Mouse (Mus musculus): ENCODE results near the gene Gm20388. TPM values are rescaled to one million over a fixed set of nuclear protein-coding genes. Genes with fewer than 3 reads are reported as not detected.
"Not testable (repeated sequence)": the region's sequence is repeated elsewhere in the genome, so short reads cannot be mapped to it uniquely, and the experiment has no call there.

Gm20388 gene
- polyA plus RNA-seq, 1 experiment from 2014 or later, result 1.4 TPM

DNA sequence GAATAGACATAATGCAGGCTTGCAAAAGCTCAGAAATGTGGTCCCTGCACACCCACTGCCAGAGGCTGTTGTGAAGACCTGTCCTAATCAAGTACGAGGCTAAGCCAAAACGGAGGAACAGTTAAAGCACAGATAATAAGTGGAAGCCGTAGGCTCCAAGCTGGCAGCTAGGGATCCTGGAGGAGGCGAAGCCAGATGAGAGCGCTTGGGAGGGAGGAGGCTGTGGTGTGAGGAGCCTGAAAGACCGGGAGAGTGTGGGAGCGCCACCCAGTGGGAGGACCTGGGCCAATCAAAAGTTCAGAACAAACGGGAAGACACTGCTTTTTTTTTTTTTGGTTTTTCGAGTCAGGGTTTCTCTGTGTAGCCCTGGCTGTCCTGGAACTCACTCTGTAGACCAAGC lies 3280.0 kb downstream of the Gm20388 start:
- Histone ChIP-seq H3K4me2 (ENCODE audit: low read depth, low read length) (no peak overlapping the region), H3K9me3 (replicated peaks; ENCODE audit: control insufficient read depth, low read length) (no peaks in the 10 kb centered on the region), H3K27ac (ENCODE audit: low read length) (no peak overlapping the region), H3K9ac (ENCODE audit: low read depth, low read length) (no peak overlapping the region), H3K36me3 (ENCODE audit: control insufficient read depth, insufficient read depth) (no peaks in the 10 kb centered on the region), H3K4me1 (ENCODE audit: control insufficient read depth, low read depth, low read length) (peaks cover 10% of the 10 kb centered on the region), H3K27me3 (ENCODE audit: control insufficient read depth, insufficient read depth, low read depth, low read length) (no peaks in the 10 kb centered on the region), H3K4me3 (ENCODE audit: low read depth, low read length) (no peak overlapping the region)
- peak; percentile 45; the same call in 1 of the 2 replicates for ATAC-seq (ENCODE audit: low read depth)
- WGBS (ENCODE audit: insufficient replicate concordance), result 3% methylated on average over 9 of the region's 9 CpGs

DNA sequence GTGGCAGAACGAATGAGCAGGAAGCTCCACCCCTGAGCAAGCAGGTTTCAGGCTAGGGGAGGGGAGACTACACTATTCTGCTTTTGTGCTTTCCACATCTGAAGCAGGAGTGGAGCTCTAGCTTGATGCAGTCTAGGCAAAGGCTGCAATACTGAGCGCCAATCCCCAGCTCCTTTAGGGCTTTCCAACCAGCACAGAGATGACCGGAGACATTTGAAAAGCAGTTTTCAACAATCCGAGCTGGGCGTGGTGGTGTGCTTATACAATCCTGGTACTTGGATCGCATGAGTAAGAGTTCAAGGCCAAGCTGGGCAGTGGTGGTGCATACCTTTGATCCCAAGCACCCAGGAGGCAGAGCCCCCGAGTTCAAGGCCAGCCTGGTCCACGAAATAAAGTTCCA lies 3281.3 kb downstream of the Gm20388 start:
- 49% methylated on average over 8 of the region's 8 CpGs for WGBS (ENCODE audit: insufficient replicate concordance)
- no peak for ATAC-seq (ENCODE audit: low read depth)

DNA sequence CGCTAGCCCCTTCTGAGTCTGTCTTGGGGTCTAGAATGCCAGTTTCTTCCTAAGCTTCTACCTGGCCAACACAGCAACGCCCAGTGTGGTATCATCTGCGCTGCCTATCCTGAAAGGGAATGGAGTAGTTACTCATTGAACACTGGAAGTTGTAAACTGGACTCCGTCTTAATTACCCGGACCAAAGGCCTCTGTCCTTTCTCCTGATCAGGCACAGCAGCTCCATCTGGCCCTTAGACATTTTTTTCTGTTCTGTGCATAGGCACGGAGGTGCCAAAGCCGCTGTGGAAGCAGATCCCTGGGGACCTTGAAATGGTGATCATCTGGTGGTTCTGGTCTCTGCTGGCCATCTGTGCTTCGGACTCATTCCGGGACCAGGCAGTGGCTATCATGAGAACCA lies 3283.1 kb downstream of the Gm20388 start:
- H3K27ac ChIP-seq (ENCODE audit: low read length), result no peak overlapping the region
- no peaks in the 10 kb centered on the region for H3K36me3 ChIP-seq (ENCODE audit: control insufficient read depth, insufficient read depth)
- H3K4me2 ChIP-seq (ENCODE audit: low read depth, low read length), result no peak overlapping the region
- no peaks in the 10 kb centered on the region for H3K27me3 ChIP-seq (ENCODE audit: control insufficient read depth, insufficient read depth, low read depth, low read length)
- H3K9ac ChIP-seq (ENCODE audit: low read depth, low read length), result no peak overlapping the region
- 80% methylated on average over 9 of the region's 9 CpGs for WGBS (ENCODE audit: insufficient replicate concordance)
- H3K4me1 ChIP-seq (ENCODE audit: control insufficient read depth, low read depth, low read length), result peaks cover 13% of the 10 kb centered on the region
- ATAC-seq (ENCODE audit: low read depth), result no peak
- no peak overlapping the region for H3K4me3 ChIP-seq (ENCODE audit: low read depth, low read length)
- no peaks in the 10 kb centered on the region for H3K9me3 ChIP-seq (replicated peaks; ENCODE audit: control insufficient read depth, low read length)

More for the DNA sequence above, 3281.3 kb downstream of the Gm20388 start:
- no peak overlapping the region for H3K9ac ChIP-seq (ENCODE audit: low read depth, low read length)
- H3K4me1 ChIP-seq (ENCODE audit: control insufficient read depth, low read depth, low read length), result peaks cover 10% of the 10 kb centered on the region
- H3K4me2 ChIP-seq (ENCODE audit: low read depth, low read length), result no peak overlapping the region
- H3K27ac ChIP-seq (ENCODE audit: low read length), result no peak overlapping the region
- H3K9me3 ChIP-seq (replicated peaks; ENCODE audit: control insufficient read depth, low read length), result no peaks in the 10 kb centered on the region
- no peak overlapping the region for H3K4me3 ChIP-seq (ENCODE audit: low read depth, low read length)
- H3K27me3 ChIP-seq (ENCODE audit: control insufficient read depth, insufficient read depth, low read depth, low read length), result no peaks in the 10 kb centered on the region
- H3K36me3 ChIP-seq (ENCODE audit: control insufficient read depth, insufficient read depth), result no peaks in the 10 kb centered on the region

DNA sequence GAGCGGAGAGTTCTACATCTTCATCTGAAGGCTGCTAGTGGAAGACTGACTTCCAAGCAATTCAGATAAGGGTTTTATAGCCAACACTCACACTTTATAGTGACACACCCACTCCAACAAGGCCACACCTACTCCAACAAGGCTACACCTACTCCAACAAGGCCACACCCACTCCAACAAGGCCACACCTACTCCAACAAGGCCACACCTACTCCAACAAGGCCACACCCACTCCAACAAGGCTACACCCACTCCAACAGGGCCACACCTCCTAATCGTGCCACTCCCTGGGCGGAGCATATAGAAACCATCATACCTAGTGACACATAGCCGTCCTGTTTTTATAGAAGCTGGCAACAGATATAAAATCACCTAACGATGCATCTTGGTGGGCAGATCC lies 3286.4 kb downstream of the Gm20388 start:
- WGBS (ENCODE audit: insufficient replicate concordance), result 42% methylated on average over 5 of the region's 5 CpGs
- H3K4me1 ChIP-seq (ENCODE audit: control insufficient read depth, low read depth, low read length); H3K4me2 ChIP-seq (ENCODE audit: low read depth, low read length); H3K27ac ChIP-seq (ENCODE audit: low read length); H3K9me3 ChIP-seq (replicated peaks; ENCODE audit: control insufficient read depth, low read length); H3K36me3 ChIP-seq (ENCODE audit: control insufficient read depth, insufficient read depth); H3K4me3 ChIP-seq (ENCODE audit: low read depth, low read length); H3K27me3 ChIP-seq (ENCODE audit: control insufficient read depth, insufficient read depth, low read depth, low read length); H3K9ac ChIP-seq (ENCODE audit: low read depth, low read length): not testable (repeated sequence)
- peak; percentile 74 for ATAC-seq (ENCODE audit: low read depth)

DNA sequence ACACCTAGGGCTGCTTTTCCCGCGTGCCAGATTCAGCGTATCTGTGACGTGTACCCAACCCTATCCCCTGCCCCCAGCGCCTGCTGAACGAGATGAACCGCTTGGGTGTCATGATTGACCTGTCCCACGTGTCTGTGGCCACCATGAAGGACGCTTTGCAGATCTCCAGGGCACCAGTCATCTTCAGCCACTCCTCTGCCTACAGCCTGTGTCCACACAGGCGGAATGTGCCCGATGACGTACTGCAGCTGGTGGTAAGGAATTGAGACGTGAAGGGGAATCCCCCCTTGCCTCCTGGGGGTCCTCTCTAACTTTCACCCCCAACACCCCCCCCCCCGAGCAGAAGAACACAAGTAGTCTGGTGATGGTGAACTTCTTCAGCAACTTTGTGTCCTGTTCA lies 3289.2 kb downstream of the Gm20388 start:
- Histone ChIP-seq H3K4me2 (ENCODE audit: low read depth, low read length) (no peak overlapping the region), H3K27ac (ENCODE audit: low read length) (no peak overlapping the region), H3K27me3 (ENCODE audit: control insufficient read depth, insufficient read depth, low read depth, low read length) (no peaks in the 10 kb centered on the region), H3K4me3 (ENCODE audit: low read depth, low read length) (no peak overlapping the region), H3K9ac (ENCODE audit: low read depth, low read length) (no peak overlapping the region), H3K4me1 (ENCODE audit: control insufficient read depth, low read depth, low read length) (peaks cover 6% of the 10 kb centered on the region), H3K36me3 (ENCODE audit: control insufficient read depth, insufficient read depth) (no peaks in the 10 kb centered on the region), H3K9me3 (replicated peaks; ENCODE audit: control insufficient read depth, low read length) (no peaks in the 10 kb centered on the region)
- WGBS (ENCODE audit: insufficient replicate concordance), result 57% methylated on average over 14 of the region's 14 CpGs
- no peak for ATAC-seq (ENCODE audit: low read depth)

DNA sequence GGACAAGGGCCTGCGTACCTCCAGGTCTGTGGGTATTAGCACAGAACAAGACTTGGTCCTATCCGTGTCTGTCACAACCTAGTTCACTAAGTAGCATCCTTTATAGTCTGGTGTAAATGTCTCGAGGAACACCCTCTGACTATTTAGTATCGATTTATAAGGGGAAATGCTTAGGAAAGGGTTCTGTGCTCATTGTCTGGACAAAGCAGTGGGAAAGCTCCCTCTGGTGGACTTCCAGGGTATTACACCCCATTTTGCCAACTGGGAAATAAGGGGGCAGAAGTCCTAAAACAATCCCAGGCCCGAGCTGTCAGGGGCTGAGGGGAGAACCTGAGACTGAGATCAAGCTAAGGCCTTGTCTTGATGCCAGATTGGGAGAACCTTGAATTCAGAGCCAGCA lies 3291.6 kb downstream of the Gm20388 start:
- H3K9ac ChIP-seq (ENCODE audit: low read depth, low read length), result no peak overlapping the region

DNA sequence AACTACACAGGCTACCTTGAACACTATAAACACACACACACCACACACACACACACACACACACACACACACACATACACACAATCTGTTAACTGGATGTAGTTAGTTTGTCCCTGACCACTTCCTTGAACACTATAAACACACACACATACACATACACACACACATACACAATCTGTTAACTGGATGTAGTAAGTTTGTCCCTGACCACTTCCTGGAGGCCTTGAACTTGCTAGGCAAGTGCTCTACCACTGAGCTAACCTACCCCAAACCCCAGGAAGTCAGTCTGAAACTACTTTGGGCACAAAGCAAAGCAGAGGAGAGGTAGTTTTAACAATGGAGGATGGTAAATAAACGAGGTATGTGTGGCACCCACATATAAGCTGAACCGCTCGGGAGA lies 3292.9 kb downstream of the Gm20388 start:
- Histone ChIP-seq H3K4me2 (ENCODE audit: low read depth, low read length) (no peak overlapping the region), H3K27me3 (ENCODE audit: control insufficient read depth, insufficient read depth, low read depth, low read length) (no peaks in the 10 kb centered on the region), H3K36me3 (ENCODE audit: control insufficient read depth, insufficient read depth) (peaks cover 16% of the 10 kb centered on the region), H3K9me3 (replicated peaks; ENCODE audit: control insufficient read depth, low read length) (no peaks in the 10 kb centered on the region), H3K27ac (ENCODE audit: low read length) (no peak overlapping the region), H3K4me1 (ENCODE audit: control insufficient read depth, low read depth, low read length) (no peaks in the 10 kb centered on the region), H3K4me3 (ENCODE audit: low read depth, low read length) (no peak overlapping the region), H3K9ac (ENCODE audit: low read depth, low read length) (no peak overlapping the region)
- 81% methylated on average over 3 of the region's 3 CpGs for WGBS (ENCODE audit: insufficient replicate concordance)
- no peak for ATAC-seq (ENCODE audit: low read depth)

More for the DNA sequence above, 3291.6 kb downstream of the Gm20388 start:
- no peak for ATAC-seq (ENCODE audit: low read depth)
- H3K27me3 ChIP-seq (ENCODE audit: control insufficient read depth, insufficient read depth, low read depth, low read length), result no peaks in the 10 kb centered on the region
- H3K27ac ChIP-seq (ENCODE audit: low read length), result no peak overlapping the region
- no peak overlapping the region for H3K4me3 ChIP-seq (ENCODE audit: low read depth, low read length)
- no peak overlapping the region for H3K4me2 ChIP-seq (ENCODE audit: low read depth, low read length)
- H3K9me3 ChIP-seq (replicated peaks; ENCODE audit: control insufficient read depth, low read length), result no peaks in the 10 kb centered on the region
- peaks cover 9% of the 10 kb centered on the region for H3K36me3 ChIP-seq (ENCODE audit: control insufficient read depth, insufficient read depth)
- peaks cover 3% of the 10 kb centered on the region for H3K4me1 ChIP-seq (ENCODE audit: control insufficient read depth, low read depth, low read length)
- 23% methylated on average over 5 of the region's 5 CpGs for WGBS (ENCODE audit: insufficient replicate concordance)

DNA sequence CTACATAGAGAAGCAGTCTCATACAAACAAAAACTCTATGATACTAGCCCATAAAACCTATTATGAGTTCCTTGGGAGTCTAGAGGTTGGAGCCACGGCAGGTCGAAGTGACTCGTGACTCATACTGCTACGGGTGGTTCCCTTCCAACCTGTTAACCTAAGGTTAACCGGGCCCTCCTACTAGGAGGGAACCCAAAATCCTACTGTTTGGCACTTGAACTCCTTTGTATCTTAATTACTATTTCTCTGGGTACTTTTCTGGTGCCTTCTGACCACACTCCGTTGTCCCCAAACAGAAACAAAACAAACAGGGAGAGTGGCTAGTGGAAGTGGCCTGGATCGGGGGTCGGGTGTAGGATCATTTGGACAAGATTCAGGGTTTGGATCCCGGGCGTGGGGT lies 3301.2 kb downstream of the Gm20388 start:
- Histone ChIP-seq H3K9ac (ENCODE audit: low read depth, low read length) (peak overlapping the region; percentile 87), H3K4me3 (ENCODE audit: low read depth, low read length) (peak overlapping the region; percentile 77)

DNA sequence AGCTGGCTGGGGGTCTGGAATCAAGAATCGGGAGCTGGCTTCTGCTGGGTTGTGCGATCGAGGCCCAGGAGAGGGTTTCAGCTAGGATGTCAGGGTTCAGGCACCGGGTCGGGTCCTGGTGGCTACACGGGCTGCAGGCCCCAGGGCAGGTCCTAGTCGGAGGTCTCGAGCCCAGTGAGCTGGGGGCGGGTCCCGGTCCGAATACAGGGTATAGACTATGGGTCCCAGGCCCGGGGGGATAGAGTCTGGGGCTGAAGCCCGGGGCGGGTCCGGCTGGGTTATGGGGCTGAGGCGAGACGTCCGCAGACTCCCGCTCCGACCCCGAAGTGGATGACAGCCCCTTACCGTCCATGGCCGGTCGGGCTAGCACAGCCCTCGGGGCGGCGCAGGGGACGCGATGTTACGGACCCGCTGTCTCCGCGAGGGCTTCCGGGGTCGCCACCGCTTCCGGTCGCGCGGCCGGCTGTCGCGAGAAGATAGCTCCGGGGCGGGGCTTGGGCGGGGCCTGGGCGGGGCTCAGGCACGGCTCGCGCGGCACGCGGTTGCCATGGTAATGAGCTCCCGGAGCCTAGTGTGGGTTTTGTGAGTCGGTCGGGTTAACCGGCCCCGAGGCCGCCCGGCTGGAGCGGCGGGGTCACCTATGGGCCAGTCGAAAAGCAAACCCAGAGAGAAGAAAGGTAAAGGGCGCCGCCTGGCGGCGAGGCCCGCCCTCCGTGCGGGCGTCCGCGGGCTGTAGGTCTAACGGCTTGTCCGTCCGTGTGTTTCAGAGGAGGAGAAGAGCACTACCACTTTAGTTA lies 3301.9 kb downstream of the Gm20388 start, which contains the start of the genes Chmp1a and Spata33:
TSS of gene Chmp1a (minus strand) at position 443 of the 797 bp plus-strand sequence.
TSS of gene Spata33 (plus strand) at position 512 of the 797 bp plus-strand sequence.
- peak; percentile 93 for ATAC-seq (ENCODE audit: low read depth)
- H3K27ac ChIP-seq (ENCODE audit: low read length), result peak within 1 kb of the TSS; percentile 59
- under 1% methylated on average over 76 of the region's 76 CpGs for WGBS (ENCODE audit: insufficient replicate concordance)
- H3K9me3 ChIP-seq (replicated peaks; ENCODE audit: control insufficient read depth, low read length), result no peaks in the 10 kb centered on the region
- peaks cover 20% of the 10 kb centered on the region for H3K4me1 ChIP-seq (ENCODE audit: control insufficient read depth, low read depth, low read length)
- peaks cover 17% of the 10 kb centered on the region for H3K36me3 ChIP-seq (ENCODE audit: control insufficient read depth, insufficient read depth)
- H3K27me3 ChIP-seq (ENCODE audit: control insufficient read depth, insufficient read depth, low read depth, low read length), result peaks cover 5% of the 10 kb centered on the region; the same call in 1 of the 2 replicates
- peak within 1 kb of the TSS; percentile 77 for H3K4me3 ChIP-seq (ENCODE audit: low read depth, low read length)
- peak within 1 kb of the TSS; percentile 98 for H3K4me2 ChIP-seq (ENCODE audit: low read depth, low read length)
- H3K9ac ChIP-seq (ENCODE audit: low read depth, low read length), result peak within 1 kb of the TSS; percentile 87

More for the DNA sequence above, 3301.2 kb downstream of the Gm20388 start:
- peak overlapping the region; percentile 98 for H3K4me2 ChIP-seq (ENCODE audit: low read depth, low read length)
- H3K27me3 ChIP-seq (ENCODE audit: control insufficient read depth, insufficient read depth, low read depth, low read length), result 0 out of 2 replicates have a peak, but pooled peaks cover 2% of the 10 kb centered on the region
- ATAC-seq (ENCODE audit: low read depth), result no peak
- WGBS (ENCODE audit: insufficient replicate concordance), result 19% methylated on average over 10 of the region's 10 CpGs
- H3K36me3 ChIP-seq (ENCODE audit: control insufficient read depth, insufficient read depth), result peaks cover 21% of the 10 kb centered on the region
- peak overlapping the region; percentile 51 for H3K27ac ChIP-seq (ENCODE audit: low read length)
- H3K4me1 ChIP-seq (ENCODE audit: control insufficient read depth, low read depth, low read length), result peaks cover 20% of the 10 kb centered on the region
- H3K9me3 ChIP-seq (replicated peaks; ENCODE audit: control insufficient read depth, low read length), result no peaks in the 10 kb centered on the region

All from liver, embryonic 16.5 days (tissue).